Mouse (Mus musculus) layer of hippocampus, adult 6 months (tissue): ENCODE results near the gene Prps1l1. TPM values are rescaled to one million over a fixed set of nuclear protein-coding genes. Genes with fewer than 3 reads are reported as not detected.

Source experiments
- long read RNA-seq, 2 experiments: library from polyadenylated mRNA; unstranded; transcript quantifications; one replicate each; pipeline ENCODE4 v2.0.0; 2019 to 2020
- polyA plus RNA-seq: library from polyadenylated mRNA; unstranded; fragments of <200 nt; fragmentation: Nextera tagmentation; gene quantifications from 2 replicates; pipeline ENCODE4 v1.2.3, GENCODE M21; 2021

Prps1l1 gene
- not detected in 2 replicates for polyA plus RNA-seq
- long read RNA-seq, experiment 1 = 0 reads
- long read RNA-seq, experiment 2 = 0 reads

GRCm38 (mm10) chr12:34984461-34984860, at the start of gene Prps1l1:
Gene Prps1l1 (plus strand): TSS chr12:34984761.

Other genes with a start within 250 kb of the Prps1l1 start
- 7.7 and 9.1 TPM in 2 replicates for gene Hdac9, start 67.7 kb upstream of the Prps1l1 start, polyA plus RNA-seq
- gene Snx13, start 62.4 kb downstream of the Prps1l1 start, polyA plus RNA-seq = 20.6 and 32.1 TPM in 2 replicates